Mouse (Mus musculus) gastrocnemius, postnatal 4 days (tissue): ENCODE data around the gene D930048N14Rik. TPM values are rescaled to one million over a fixed set of nuclear protein-coding genes. Genes with fewer than 3 reads are reported as not detected.
"Not testable (repeated sequence)": the region's sequence is repeated elsewhere in the genome, so short reads cannot be mapped to it uniquely, and the experiment has no call there.

ENCODE experiments used
- DNase-seq, 2 experiments: peaks; one replicate each; pipeline ENCODE4 v3.0.0; 2021 to 2022; ENCODE audit warnings: low spot score in 2 of 2, mixed read lengths in 2 of 2
- total RNA-seq, 2 experiments: library from RNA; stranded (reverse); gene quantifications; 2 replicates each; pipeline ENCODE4 v1.2.3; 2021

D930048N14Rik gene
- total RNA-seq, 2 experiments from 2014 or later, result 1.1 to 1.6 TPM

DNA sequence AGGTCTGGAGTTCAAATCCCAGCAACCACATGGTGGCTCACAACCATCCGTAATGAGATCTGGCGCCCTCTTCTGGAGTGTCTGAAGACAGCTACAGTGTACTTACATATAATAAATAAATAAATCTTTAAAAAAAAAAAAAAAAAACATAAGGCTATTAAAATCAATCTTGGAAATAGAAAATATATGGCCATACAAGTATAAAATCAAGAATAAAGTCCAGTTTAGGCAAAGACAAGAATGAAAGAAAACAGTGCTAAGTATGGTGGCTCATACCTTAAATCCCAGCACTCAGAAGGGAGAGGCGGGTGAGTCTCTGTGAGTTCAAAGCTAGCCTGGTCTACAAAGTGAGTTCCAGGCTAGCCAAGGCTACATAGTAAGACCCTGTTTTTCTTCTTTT is 39.8 kb downstream of the D930048N14Rik start:
- not testable (repeated sequence) for DNase-seq

- DNase-seq, result no peak
These were observed 44.2 kb downstream of the D930048N14Rik start for GRCm38 (mm10) chr11:51694984-51695383.

- no peak for DNase-seq
These were observed 52.1 kb downstream of the D930048N14Rik start for GRCm38 (mm10) chr11:51702831-51703230.

DNA sequence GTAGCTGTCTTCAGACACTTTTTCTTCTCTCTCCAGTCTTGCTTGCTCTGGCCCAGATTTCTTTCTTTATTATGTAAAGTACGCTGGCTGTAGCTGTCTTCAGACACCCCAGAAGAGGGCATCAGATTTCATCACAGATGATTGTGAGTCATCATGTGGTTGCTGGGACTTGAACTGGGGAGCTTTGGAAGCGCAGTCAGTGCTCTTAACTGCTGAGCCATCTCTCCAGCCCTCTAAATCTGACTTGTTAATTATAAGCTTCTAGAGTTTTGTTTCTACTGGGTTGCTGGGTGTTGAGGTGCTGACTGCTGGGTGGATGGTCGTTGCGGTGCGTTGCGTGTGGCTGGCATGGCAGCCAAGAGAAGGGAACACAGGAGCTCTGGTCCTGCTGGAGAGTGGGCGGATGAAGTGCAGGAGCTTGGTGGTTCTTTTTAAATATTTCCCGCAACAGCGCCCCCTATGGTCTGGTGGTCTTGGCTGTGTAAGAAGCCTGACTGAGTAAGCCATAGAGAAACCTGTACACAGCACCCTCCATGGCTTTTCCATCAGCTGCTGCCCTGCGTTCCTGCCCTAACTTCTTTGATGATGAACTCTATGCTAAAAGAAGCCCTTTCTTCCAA is 52.7 kb downstream of the D930048N14Rik start:
- peak in 1 of 2 experiments; percentile 22 for DNase-seq

DNA sequence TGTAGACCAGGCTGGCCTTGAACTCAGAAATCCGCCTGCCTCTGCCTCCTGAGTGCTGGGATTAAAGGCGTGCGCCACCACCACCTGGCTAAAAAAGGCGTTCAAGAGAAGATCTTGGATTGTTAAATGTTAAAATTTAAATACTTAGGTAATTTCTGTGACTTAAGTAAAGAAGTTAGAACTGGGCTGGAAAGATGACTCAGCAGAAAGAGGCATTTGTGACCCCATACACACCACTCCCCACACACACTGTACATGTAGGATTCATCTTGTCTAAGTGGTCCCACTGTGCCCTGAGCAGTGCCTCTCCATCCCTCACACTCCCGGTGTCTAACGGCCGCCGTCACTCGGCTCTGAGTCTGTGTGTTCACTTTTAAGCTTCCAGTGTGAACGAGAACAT is 55.7 kb downstream of the D930048N14Rik start:
- no peak for DNase-seq

DNA sequence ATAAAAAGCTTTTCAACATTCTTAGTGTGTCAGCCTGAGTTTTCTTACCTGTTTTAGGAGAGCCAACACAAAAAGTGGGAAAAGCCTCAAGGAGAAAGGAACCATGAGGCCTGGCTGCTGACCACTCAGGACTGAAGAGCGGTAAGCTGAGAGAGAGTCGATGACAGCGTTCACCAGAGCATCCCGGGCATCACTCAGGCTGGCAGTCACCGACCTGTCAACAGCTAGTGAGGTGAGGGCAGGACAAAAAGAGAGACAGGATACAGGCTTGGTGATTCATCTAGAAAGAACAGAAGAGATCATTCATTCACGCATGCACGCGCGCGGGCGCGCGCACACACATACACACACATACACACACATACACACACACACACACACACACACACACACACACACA is 56.3 kb downstream of the D930048N14Rik start:
- no peak for DNase-seq

Other genes with a start within 250 kb of the D930048N14Rik start
- 10 to 100 TPM; 18.7 to 20.9 TPM for gene Phykpl, start 66.2 kb upstream of the D930048N14Rik start, total RNA-seq
- gene Hnrnpab, start 44.1 kb upstream of the D930048N14Rik start, total RNA-seq, result 100 to 1,000 TPM; 218 to 241 TPM
- 10 to 100 TPM; 35.4 to 37.3 TPM for gene Nhp2, start 31.2 kb upstream of the D930048N14Rik start, total RNA-seq
- 10 to 100 TPM; 20.9 to 23.0 TPM for gene Rmnd5b, start 15.1 kb upstream of the D930048N14Rik start, total RNA-seq
- gene N4bp3, start 112 bp upstream of the D930048N14Rik start, total RNA-seq, result 10 to 100 TPM; 20.9 to 22.7 TPM
- gene 0610009B22Rik, start 37.9 kb downstream of the D930048N14Rik start, total RNA-seq, result 10 to 100 TPM; 25.1 to 25.6 TPM
- 10 to 100 TPM; 23.4 to 28.3 TPM for gene Sec24a, start 112.7 kb downstream of the D930048N14Rik start, total RNA-seq
- 10 to 100 TPM; 68.2 to 70.9 TPM for gene Sar1b, start 112.7 kb downstream of the D930048N14Rik start, total RNA-seq
- gene Jade2, start 206.7 kb downstream of the D930048N14Rik start, total RNA-seq, result 1 to 10 TPM; 2.1 to 2.2 TPM